Mouse (Mus musculus) hindbrain, embryonic 14.5 days (tissue): ENCODE data around the gene 2210408I21Rik. TPM values are rescaled to one million over a fixed set of nuclear protein-coding genes. Genes with fewer than 3 reads are reported as not detected.

ENCODE experiments used
- ATAC-seq: fragments of 200-750 bp; cut with Nextera tagmentation; 2 replicates; pipeline ENCODE4 v1.8.0; 2017; ENCODE audit warnings: moderate number of reproducible peaks, mild to moderate bottlenecking, moderate TSS enrichment, moderate library complexity; ENCODE audit not compliant: low FRiP score
- DNase-seq: peaks from one replicate; pipeline ENCODE4 v3.0.0-alpha.2; 2015; ENCODE audit warnings: low spot score
- H3K27ac ChIP-seq: fragments of 300-500 bp; sonication (generic); 2 replicates; pipeline ENCODE4 v1.5.1; 2014; ENCODE audit warnings: mild to moderate bottlenecking, moderate library complexity
- H3K27me3 ChIP-seq: fragments of 300-500 bp; sonication (generic); 2 replicates; pipeline ENCODE4 v1.6.1; 2014; ENCODE audit warnings: mild to moderate bottlenecking, low read length, mixed read lengths; ENCODE audit not compliant: control insufficient read depth, insufficient read depth
- H3K36me3 ChIP-seq: fragments of 300-500 bp; sonication (generic); replicated peaks from 2 replicates; pipeline ENCODE4 v1.6.1; 2014; ENCODE audit not compliant: control insufficient read depth, insufficient read depth
- H3K4me1 ChIP-seq: fragments of 300-500 bp; sonication (generic); replicated peaks from 2 replicates; pipeline ENCODE4 v1.6.1; 2014; ENCODE audit warnings: antibody characterized with exemption, low read length, mixed read lengths; ENCODE audit not compliant: control insufficient read depth, insufficient read depth
- H3K4me2 ChIP-seq: fragments of 300-500 bp; sonication (generic); replicated peaks from 2 replicates; pipeline ENCODE4 v1.6.1; 2014; ENCODE audit warnings: mild to moderate bottlenecking, moderate library complexity
- H3K4me3 ChIP-seq: fragments of 300-500 bp; sonication (generic); replicated peaks from 2 replicates; pipeline ENCODE4 v1.5.1; 2014; ENCODE audit warnings: mild to moderate bottlenecking, low read length
- H3K9ac ChIP-seq: fragments of 300-500 bp; sonication (generic); 2 replicates; pipeline ENCODE4 v1.6.1; 2014
- H3K9me3 ChIP-seq: fragments of 300-500 bp; sonication (generic); 2 replicates; pipeline ENCODE4 v1.6.1; 2016; ENCODE audit warnings: low read length; ENCODE audit not compliant: control insufficient read depth
- WGBS: fragments of 180-500 bp; shearing (Covaris S2); extraction: QIAGEN DNeasy Blood & Tissue Kit; methylation state at CpG from one replicate; pipeline ENCODE4 v1.1.7; 2014; 5-methylcytosine and 5-hydroxymethylcytosine counted together
- polyA plus RNA-seq: library from polyadenylated mRNA; unstranded; fragments of >200 nt; fragmentation: Nextera tagmentation; extraction: Ambion mirVana; gene quantifications from 2 replicates; pipeline ENCODE4 v1.2.1, GENCODE M21; 2014

2210408I21Rik gene
- polyA plus RNA-seq, 1 experiment from 2014 or later, result 13.7 TPM

DNA sequence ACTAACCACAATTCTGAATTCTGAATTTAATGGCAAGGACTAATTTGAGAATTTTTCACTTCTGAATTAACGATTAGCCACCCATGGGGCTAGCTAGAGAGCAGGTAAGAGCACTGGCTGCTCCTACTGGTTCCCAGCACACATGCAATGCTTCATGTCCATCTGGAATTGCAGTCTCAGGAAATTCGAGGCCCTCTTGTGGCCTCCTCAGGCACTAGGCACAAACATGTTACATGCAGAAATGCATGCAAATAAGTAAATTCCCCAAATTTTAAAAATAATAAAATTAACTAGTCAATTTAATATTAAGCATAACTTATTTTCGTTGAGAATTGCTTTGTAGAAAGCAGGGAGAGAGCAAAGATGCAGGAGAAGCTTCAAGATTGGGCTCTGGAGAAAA lies 273.2 kb downstream of the 2210408I21Rik start:
- DNase-seq, result no peak
- ATAC-seq, result no peak
- WGBS, result 71% methylated on average over 3 of the region's 3 CpGs
- H3K4me3 ChIP-seq, result no peak overlapping the region
- H3K36me3 ChIP-seq, result no peaks in the 10 kb centered on the region
- no peak overlapping the region for H3K4me2 ChIP-seq
- no peaks in the 10 kb centered on the region for H3K4me1 ChIP-seq
- H3K9ac ChIP-seq, result no peak overlapping the region
- no peak overlapping the region for H3K27ac ChIP-seq
- no peaks in the 10 kb centered on the region for H3K9me3 ChIP-seq
- H3K27me3 ChIP-seq, result no peaks in the 10 kb centered on the region

DNA sequence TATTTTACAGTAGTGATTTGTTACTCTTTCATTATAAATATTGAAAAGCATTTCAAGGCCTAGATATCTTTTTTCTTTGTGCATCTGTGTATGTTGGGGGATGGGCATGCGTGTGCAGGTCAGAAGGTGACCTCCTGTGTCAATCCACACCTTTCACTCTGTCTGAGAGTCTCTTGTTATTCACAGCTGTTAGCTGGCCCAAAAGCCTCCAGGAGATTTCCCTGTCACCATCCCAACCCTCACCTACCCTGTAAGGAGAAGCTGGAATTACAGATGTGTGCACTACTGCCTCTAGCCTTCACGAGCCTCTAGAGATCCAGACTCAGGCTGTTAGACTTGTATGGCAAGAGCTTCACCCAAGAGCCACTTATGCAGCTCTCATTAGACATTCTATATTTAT lies 274.5 kb downstream of the 2210408I21Rik start:
- Histone ChIP-seq H3K4me1 (no peaks in the 10 kb centered on the region), H3K27me3 (no peaks in the 10 kb centered on the region), H3K4me2 (no peak overlapping the region), H3K36me3 (no peaks in the 10 kb centered on the region), H3K4me3 (no peak overlapping the region), H3K9me3 (no peaks in the 10 kb centered on the region), H3K27ac (no peak overlapping the region), H3K9ac (no peak overlapping the region)
- 66% methylated on average over 2 of the region's 2 CpGs for WGBS
- DNase-seq (no peak), ATAC-seq (no peak)

DNA sequence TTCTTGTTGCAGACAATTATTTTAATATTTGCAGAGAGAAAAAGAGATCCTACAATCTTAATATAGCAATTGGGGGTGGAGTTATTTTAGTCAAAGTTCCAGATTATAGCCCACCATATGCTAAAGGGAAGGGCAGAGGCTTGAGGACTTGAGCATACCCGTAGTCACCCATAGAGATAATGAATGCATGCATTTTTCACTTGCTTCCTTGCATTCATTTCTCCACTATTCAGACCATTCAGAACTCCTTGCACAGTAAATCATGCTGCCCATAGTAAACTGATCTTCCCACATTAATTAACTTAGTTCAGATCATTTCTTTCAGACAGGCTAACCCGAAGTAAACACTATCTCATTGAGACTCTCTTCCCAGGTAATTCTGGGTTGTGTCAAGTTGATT lies 277.5 kb downstream of the 2210408I21Rik start:
- ATAC-seq (no peak), DNase-seq (no peak)
- H3K4me3 ChIP-seq, result no peak overlapping the region
- H3K4me1 ChIP-seq, result no peaks in the 10 kb centered on the region
- H3K27ac ChIP-seq, result no peak overlapping the region
- H3K4me2 ChIP-seq, result no peak overlapping the region
- no peak overlapping the region for H3K9ac ChIP-seq
- no peaks in the 10 kb centered on the region for H3K27me3 ChIP-seq
- H3K9me3 ChIP-seq, result no peaks in the 10 kb centered on the region
- 24% methylated on average over 2 of the region's 2 CpGs for WGBS
- H3K36me3 ChIP-seq, result no peaks in the 10 kb centered on the region

DNA sequence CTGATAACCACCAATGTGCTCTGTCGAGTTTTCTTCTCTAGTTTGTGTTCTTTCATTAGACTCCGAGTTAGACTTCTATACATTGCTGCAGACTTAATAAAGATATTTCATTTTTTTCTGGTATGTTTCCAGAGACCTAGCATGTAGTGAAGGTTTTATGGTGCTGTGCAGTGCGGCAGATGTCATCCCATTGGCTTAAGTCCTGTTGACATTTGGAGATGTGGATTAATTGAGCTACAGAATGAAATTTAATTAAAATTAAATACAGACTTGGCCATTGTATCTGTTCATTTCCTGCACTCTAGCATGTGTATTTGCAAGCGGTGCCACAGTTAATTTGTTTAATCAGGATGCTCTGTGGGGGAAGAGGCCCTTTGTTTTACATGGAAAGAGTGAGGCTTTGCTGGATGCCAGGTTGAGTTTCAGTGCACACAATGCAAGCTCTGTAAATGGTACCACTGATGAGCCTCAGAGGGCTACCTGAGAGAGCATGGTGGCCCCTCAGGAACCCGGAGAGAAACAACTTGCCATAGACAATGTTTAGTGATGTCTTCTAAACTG lies 314.7 kb downstream of the 2210408I21Rik start:
- Histone ChIP-seq H3K4me1 (no peaks in the 10 kb centered on the region), H3K27me3 (no peaks in the 10 kb centered on the region), H3K9ac (no peak overlapping the region), H3K4me3 (no peak overlapping the region), H3K4me2 (no peak overlapping the region), H3K36me3 (no peaks in the 10 kb centered on the region), H3K9me3 (no peaks in the 10 kb centered on the region; the same call in 1 of the 2 replicates), H3K27ac (no peak overlapping the region)
- WGBS, result 82% methylated on average over 5 of the region's 5 CpGs
- DNase-seq (peak; percentile 21), ATAC-seq (peak; percentile 57; the same call in 1 of the 2 replicates)

DNA sequence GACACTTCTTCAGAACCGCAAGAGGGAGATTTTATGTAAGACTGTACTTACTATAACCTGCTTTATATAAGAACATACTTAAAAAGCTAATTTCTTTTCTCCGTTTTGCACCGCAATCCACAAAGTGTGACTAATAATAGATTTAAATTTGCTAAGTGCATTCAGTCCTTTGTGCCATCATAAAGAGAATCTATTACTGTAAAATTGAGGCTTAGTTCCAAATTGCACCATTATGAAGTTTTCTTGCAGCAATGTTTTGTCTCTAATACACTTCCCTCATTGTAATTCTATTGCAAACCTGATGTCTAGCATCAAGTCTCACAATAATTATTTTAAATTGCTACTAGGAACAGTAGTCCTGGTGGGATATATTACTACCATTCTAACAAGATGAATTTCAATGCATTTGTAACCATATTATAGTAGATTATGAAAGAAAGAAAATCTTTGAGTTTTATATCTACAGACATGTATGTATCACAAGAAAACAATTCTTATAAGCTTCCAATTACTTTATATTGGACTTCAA lies 334.8 kb downstream of the 2210408I21Rik start:
- no peak overlapping the region for H3K4me3 ChIP-seq
- WGBS, result 84% methylated on average over 3 of the region's 3 CpGs
- ATAC-seq, result no peak

GRCm38 (mm10) chr13:77476420-77476819 lies 341.1 kb downstream of the 2210408I21Rik start:
- no peak overlapping the region for H3K27ac ChIP-seq
- DNase-seq, result no peak
- no peaks in the 10 kb centered on the region for H3K36me3 ChIP-seq
- no peaks in the 10 kb centered on the region for H3K27me3 ChIP-seq
- WGBS, result 70% methylated on average over 4 of the region's 4 CpGs
- no peak overlapping the region for H3K4me3 ChIP-seq
- H3K9ac ChIP-seq, result no peak overlapping the region
- no peaks in the 10 kb centered on the region for H3K9me3 ChIP-seq
- H3K4me2 ChIP-seq, result no peak overlapping the region
- ATAC-seq, result no peak
- no peaks in the 10 kb centered on the region for H3K4me1 ChIP-seq

More for the DNA sequence above, 334.8 kb downstream of the 2210408I21Rik start:
- Histone ChIP-seq H3K9ac (no peak overlapping the region), H3K27ac (no peak overlapping the region), H3K4me1 (no peaks in the 10 kb centered on the region), H3K9me3 (no peaks in the 10 kb centered on the region), H3K36me3 (no peaks in the 10 kb centered on the region), H3K4me2 (no peak overlapping the region), H3K27me3 (no peaks in the 10 kb centered on the region)
- no peak for DNase-seq

GRCm38 (mm10) chr13:77478425-77479119 lies 343.2 kb downstream of the 2210408I21Rik start:
- Histone ChIP-seq H3K9ac (no peak overlapping the region), H3K9me3 (no peaks in the 10 kb centered on the region), H3K27me3 (no peaks in the 10 kb centered on the region), H3K4me3 (no peak overlapping the region), H3K4me2 (no peak overlapping the region), H3K27ac (no peak overlapping the region), H3K36me3 (no peaks in the 10 kb centered on the region), H3K4me1 (no peaks in the 10 kb centered on the region)
- 31% methylated on average over 6 of the region's 6 CpGs for WGBS
- DNase-seq, result no peak
- peak; percentile 68 for ATAC-seq

GRCm38 (mm10) chr13:77489938-77490651 lies 354.8 kb downstream of the 2210408I21Rik start:
- peaks cover 5% of the 10 kb centered on the region; the same call in 1 of the 2 replicates for H3K4me1 ChIP-seq
- ATAC-seq, result 0 out of 2 replicates have a peak, but pooled peaks have one; percentile 31
- no peak overlapping the region for H3K4me2 ChIP-seq
- H3K27ac ChIP-seq, result no peak overlapping the region
- DNase-seq, result peak; percentile 43
- H3K36me3 ChIP-seq, result no peaks in the 10 kb centered on the region
- no peaks in the 10 kb centered on the region for H3K27me3 ChIP-seq
- no peak overlapping the region for H3K4me3 ChIP-seq
- no peak overlapping the region for H3K9ac ChIP-seq
- WGBS, result 25% methylated on average over 3 of the region's 3 CpGs
- H3K9me3 ChIP-seq, result no peaks in the 10 kb centered on the region

DNA sequence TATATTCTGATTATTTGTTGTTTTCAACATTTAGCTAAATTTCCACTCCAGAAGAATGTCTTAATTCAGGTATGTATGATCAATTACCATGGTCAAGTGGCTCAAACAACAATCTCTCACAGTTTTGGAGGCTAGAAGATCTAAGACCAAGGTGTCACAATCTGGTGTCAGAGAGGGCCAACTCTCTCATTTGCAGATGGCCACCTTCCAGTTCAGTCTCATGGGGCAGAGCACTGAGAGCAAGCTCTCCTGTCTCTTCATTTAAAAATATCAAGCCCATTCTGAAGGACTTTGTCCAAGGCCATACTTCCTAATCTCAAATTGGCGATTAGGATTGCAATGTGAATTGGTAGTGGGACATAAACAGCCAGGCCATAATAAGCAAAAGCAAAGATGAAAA lies 378.7 kb downstream of the 2210408I21Rik start:
- Histone ChIP-seq H3K4me2 (no peak overlapping the region), H3K4me1 (no peaks in the 10 kb centered on the region), H3K4me3 (no peak overlapping the region), H3K9me3 (no peaks in the 10 kb centered on the region), H3K36me3 (no peaks in the 10 kb centered on the region), H3K9ac (no peak overlapping the region), H3K27me3 (no peaks in the 10 kb centered on the region), H3K27ac (no peak overlapping the region)
- ATAC-seq (no peak), DNase-seq (no peak)
- WGBS, result 93% methylated on average over 1 of the region's 1 CpGs
